Mouse (Mus musculus) neural tube, embryonic 11.5 days (tissue): ENCODE data around the gene Spata46. TPM values are rescaled to one million over a fixed set of nuclear protein-coding genes. Genes with fewer than 3 reads are reported as not detected.

Source experiments
- ATAC-seq: fragments of 200-750 bp; cut with Nextera tagmentation; 2 replicates; pipeline ENCODE4 v1.8.0; 2017; ENCODE audit warnings: moderate number of reproducible peaks, mild to moderate bottlenecking, moderate TSS enrichment, moderate library complexity; ENCODE audit not compliant: insufficient read depth, low FRiP score, low TSS enrichment
- DNase-seq: peaks from one replicate; pipeline ENCODE4 v3.0.0-alpha.2; 2015; ENCODE audit warnings: low spot score
- H3K27ac ChIP-seq: fragments of 300-500 bp; sonication (generic); 2 replicates; pipeline ENCODE4 v1.5.1; 2014; ENCODE audit warnings: low read depth, mild to moderate bottlenecking, low read length
- H3K27me3 ChIP-seq: fragments of 300-500 bp; sonication (generic); 2 replicates; pipeline ENCODE4 v1.6.1; 2014; ENCODE audit warnings: mild to moderate bottlenecking, low read length, mixed read lengths; ENCODE audit not compliant: control insufficient read depth, insufficient read depth
- H3K36me3 ChIP-seq: fragments of 300-500 bp; sonication (generic); 2 replicates; pipeline ENCODE4 v1.6.1; 2014; ENCODE audit warnings: mild to moderate bottlenecking, low read length, moderate library complexity, mixed read lengths; ENCODE audit not compliant: control insufficient read depth, insufficient read depth
- H3K4me1 ChIP-seq: fragments of 300-500 bp; sonication (generic); 2 replicates; pipeline ENCODE4 v1.6.1; 2014; ENCODE audit warnings: low read length, mixed read lengths; ENCODE audit not compliant: control insufficient read depth, insufficient read depth
- H3K4me2 ChIP-seq: fragments of 300-500 bp; sonication (generic); 2 replicates; pipeline ENCODE4 v1.6.1; 2014; ENCODE audit warnings: low read depth, mild to moderate bottlenecking, moderate library complexity
- H3K4me3 ChIP-seq: fragments of 300-500 bp; sonication (generic); 2 replicates; pipeline ENCODE4 v1.5.1; 2014; ENCODE audit warnings: low read depth, low read length
- H3K9ac ChIP-seq: fragments of 300-500 bp; sonication (generic); 2 replicates; pipeline ENCODE4 v1.6.1; 2014; ENCODE audit warnings: mild to moderate bottlenecking, low read length
- H3K9me3 ChIP-seq: fragments of 300-500 bp; sonication (generic); 2 replicates; pipeline ENCODE4 v1.6.1; 2016; ENCODE audit warnings: low read length; ENCODE audit not compliant: control insufficient read depth
- WGBS: fragments of 180-500 bp; shearing (Covaris S2); extraction: QIAGEN DNeasy Blood & Tissue Kit; methylation state at CpG from one replicate; pipeline ENCODE4 v1.1.7; 2014; 5-methylcytosine and 5-hydroxymethylcytosine counted together
- polyA plus RNA-seq: library from polyadenylated mRNA; unstranded; fragments of >200 nt; fragmentation: Nextera tagmentation; extraction: Ambion mirVana; gene quantifications from 2 replicates; pipeline ENCODE4 v1.2.1, GENCODE M21; 2014

The Spata46 gene
- polyA plus RNA-seq, 1 experiment from 2014 or later, result 1.2 TPM

GRCm38 (mm10) chr1:170294786-170295570 lies 13.6 kb upstream of the Spata46 start:
- DNase-seq (no peak), ATAC-seq (no peak)
- Histone ChIP-seq H3K27me3 (no peaks in the 10 kb centered on the region), H3K9ac (no peak overlapping the region), H3K36me3 (no peaks in the 10 kb centered on the region), H3K4me1 (no peaks in the 10 kb centered on the region), H3K4me2 (no peak overlapping the region), H3K9me3 (no peaks in the 10 kb centered on the region), H3K27ac (no peak overlapping the region), H3K4me3 (no peak overlapping the region)
- 77% methylated on average over 15 of the region's 15 CpGs for WGBS

DNA sequence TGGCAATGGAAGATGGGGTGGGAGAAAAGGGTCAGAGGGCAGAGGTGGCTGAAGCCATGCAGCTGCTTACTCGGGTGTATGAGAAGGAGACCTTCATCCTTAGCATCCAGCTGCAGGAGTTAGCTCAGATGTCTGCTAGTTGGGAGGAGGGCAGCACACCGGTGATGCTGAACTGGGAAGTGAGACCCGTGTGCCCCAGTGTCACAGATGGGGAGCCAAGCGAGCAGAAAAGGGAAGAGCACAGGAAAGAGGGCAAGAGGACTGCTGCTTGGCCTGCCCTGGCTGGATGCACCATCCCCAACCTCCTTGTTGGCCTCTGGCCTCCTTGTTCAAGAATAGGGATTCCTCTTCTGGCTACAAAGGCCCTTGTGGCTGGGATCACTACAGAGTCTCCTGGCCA lies 9.1 kb upstream of the Spata46 start:
- H3K27me3 ChIP-seq, result no peaks in the 10 kb centered on the region
- H3K27ac ChIP-seq, result no peak overlapping the region
- no peak for ATAC-seq
- WGBS, result 89% methylated on average over 4 of the region's 4 CpGs
- no peaks in the 10 kb centered on the region for H3K4me1 ChIP-seq
- DNase-seq, result no peak
- H3K4me3 ChIP-seq, result no peak overlapping the region
- H3K9me3 ChIP-seq, result no peaks in the 10 kb centered on the region
- H3K36me3 ChIP-seq, result no peaks in the 10 kb centered on the region; the same call in 1 of the 2 replicates
- H3K9ac ChIP-seq, result no peak overlapping the region
- H3K4me2 ChIP-seq, result no peak overlapping the region

GRCm38 (mm10) chr1:170301686-170302085 lies 6.9 kb upstream of the Spata46 start:
- Histone ChIP-seq H3K27ac (no peak overlapping the region), H3K9ac (no peak overlapping the region), H3K36me3 (no peaks in the 10 kb centered on the region; the same call in 1 of the 2 replicates), H3K4me3 (no peak overlapping the region), H3K4me1 (no peaks in the 10 kb centered on the region), H3K4me2 (no peak overlapping the region), H3K27me3 (no peaks in the 10 kb centered on the region), H3K9me3 (no peaks in the 10 kb centered on the region)
- DNase-seq (no peak), ATAC-seq (no peak)
- WGBS, result 96% methylated on average over 9 of the region's 9 CpGs

DNA sequence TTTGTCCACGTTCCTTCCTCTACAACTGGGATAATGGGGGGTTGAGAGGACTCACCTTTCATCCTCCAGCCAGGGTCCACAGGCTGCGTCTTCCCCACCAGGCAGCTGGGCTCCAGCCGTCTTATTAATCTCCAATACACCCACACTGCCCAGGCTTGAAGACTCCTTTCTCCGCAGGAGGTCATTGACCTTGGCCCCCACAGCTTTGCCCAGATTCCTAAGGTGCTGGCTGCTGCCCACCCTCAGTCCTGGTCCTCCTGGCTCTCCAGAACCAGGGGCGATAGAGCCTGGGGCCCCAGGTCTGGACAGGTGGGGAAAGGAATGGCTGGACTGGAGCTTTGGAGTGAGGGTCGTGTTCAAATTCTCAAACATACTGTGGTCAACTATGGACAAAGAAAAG lies 6.1 kb upstream of the Spata46 start:
- Histone ChIP-seq H3K27ac (no peak overlapping the region), H3K9me3 (no peaks in the 10 kb centered on the region), H3K9ac (no peak overlapping the region), H3K36me3 (no peaks in the 10 kb centered on the region; the same call in 1 of the 2 replicates), H3K4me1 (no peaks in the 10 kb centered on the region), H3K4me3 (no peak overlapping the region), H3K27me3 (no peaks in the 10 kb centered on the region), H3K4me2 (no peak overlapping the region)
- DNase-seq (no peak), ATAC-seq (no peak)
- WGBS, result 76% methylated on average over 6 of the region's 6 CpGs

DNA sequence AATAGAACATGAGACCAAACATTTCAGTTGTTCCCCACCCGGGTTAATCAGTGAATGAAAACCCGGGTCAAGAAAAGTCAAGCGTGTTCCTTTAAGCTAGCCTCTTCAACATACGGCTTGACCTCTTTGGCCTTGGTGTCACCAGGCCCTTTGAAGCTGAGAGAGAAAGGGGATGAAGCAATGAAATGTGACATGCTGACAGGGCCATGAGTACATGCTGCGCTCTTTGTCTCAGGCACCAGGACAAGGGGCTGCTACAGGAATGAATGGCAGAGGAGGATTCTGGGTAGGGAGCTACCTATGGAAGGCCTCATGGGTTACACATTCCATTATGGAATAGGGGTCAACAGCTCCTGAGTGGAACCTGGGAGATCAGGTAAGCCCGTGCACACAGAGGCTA lies 5.5 kb upstream of the Spata46 start:
- no peaks in the 10 kb centered on the region for H3K9me3 ChIP-seq
- no peak overlapping the region for H3K4me2 ChIP-seq
- H3K4me1 ChIP-seq, result no peaks in the 10 kb centered on the region
- no peak overlapping the region for H3K27ac ChIP-seq
- ATAC-seq (no peak), DNase-seq (no peak)
- H3K4me3 ChIP-seq, result no peak overlapping the region
- 55% methylated on average over 6 of the region's 6 CpGs for WGBS
- H3K27me3 ChIP-seq, result no peaks in the 10 kb centered on the region
- H3K36me3 ChIP-seq, result no peaks in the 10 kb centered on the region; the same call in 1 of the 2 replicates
- H3K9ac ChIP-seq, result no peak overlapping the region

DNA sequence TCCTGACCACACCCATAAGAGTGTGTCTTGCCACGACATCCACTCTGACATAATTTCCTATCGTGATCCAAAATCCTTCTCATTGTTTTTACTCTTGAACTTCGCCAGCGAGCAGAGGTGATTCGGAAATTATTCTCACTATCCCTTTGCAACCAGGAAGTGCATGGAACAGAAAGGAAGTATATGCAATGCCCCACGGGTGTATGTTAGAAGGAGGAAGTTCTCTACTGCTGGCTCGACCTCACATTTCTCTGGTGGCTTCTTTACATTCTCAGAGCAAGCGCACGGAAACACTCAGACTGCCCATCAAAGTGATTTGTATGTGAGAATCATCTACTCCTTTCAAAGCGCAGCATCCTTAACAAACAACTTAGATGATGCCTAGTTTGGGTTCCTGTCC lies 3.6 kb upstream of the Spata46 start:
- H3K4me2 ChIP-seq, result no peak overlapping the region
- no peaks in the 10 kb centered on the region for H3K27me3 ChIP-seq
- H3K4me1 ChIP-seq, result no peaks in the 10 kb centered on the region
- no peak for ATAC-seq
- no peaks in the 10 kb centered on the region; the same call in 1 of the 2 replicates for H3K36me3 ChIP-seq
- no peak overlapping the region for H3K4me3 ChIP-seq
- H3K27ac ChIP-seq, result no peak overlapping the region
- no peak for DNase-seq
- WGBS, result 89% methylated on average over 10 of the region's 10 CpGs
- H3K9ac ChIP-seq, result no peak overlapping the region
- H3K9me3 ChIP-seq, result no peaks in the 10 kb centered on the region

GRCm38 (mm10) chr1:170306232-170306631 lies 2.4 kb upstream of the Spata46 start, which contains the start of gene Gm7694:
Gene Gm7694, minus strand, starts transcription at chr1:170306332.
- ATAC-seq, result no peak
- Histone ChIP-seq H3K9ac (no peak within 1 kb of the TSS), H3K4me2 (no peak within 1 kb of the TSS), H3K4me3 (no peak within 1 kb of the TSS), H3K27ac (no peak within 1 kb of the TSS), H3K36me3 (no peaks in the 10 kb centered on the region), H3K27me3 (no peaks in the 10 kb centered on the region), H3K4me1 (no peaks in the 10 kb centered on the region), H3K9me3 (no peaks in the 10 kb centered on the region)
- 90% methylated on average over 4 of the region's 4 CpGs for WGBS
- DNase-seq, result no peak

- Histone ChIP-seq H3K4me1 (no peaks in the 10 kb centered on the region), H3K36me3 (no peaks in the 10 kb centered on the region), H3K4me2 (no peak overlapping the region), H3K9me3 (no peaks in the 10 kb centered on the region), H3K27me3 (no peaks in the 10 kb centered on the region), H3K27ac (no peak overlapping the region), H3K4me3 (no peak overlapping the region), H3K9ac (no peak overlapping the region)
- DNase-seq, result no peak
- ATAC-seq, result no peak
- 79% methylated on average over 6 of the region's 6 CpGs for whole genome bisulfite sequencing
Measured at GRCm38 (mm10) chr1:170311431-170311830, 2.8 kb downstream of the Spata46 start.

DNA sequence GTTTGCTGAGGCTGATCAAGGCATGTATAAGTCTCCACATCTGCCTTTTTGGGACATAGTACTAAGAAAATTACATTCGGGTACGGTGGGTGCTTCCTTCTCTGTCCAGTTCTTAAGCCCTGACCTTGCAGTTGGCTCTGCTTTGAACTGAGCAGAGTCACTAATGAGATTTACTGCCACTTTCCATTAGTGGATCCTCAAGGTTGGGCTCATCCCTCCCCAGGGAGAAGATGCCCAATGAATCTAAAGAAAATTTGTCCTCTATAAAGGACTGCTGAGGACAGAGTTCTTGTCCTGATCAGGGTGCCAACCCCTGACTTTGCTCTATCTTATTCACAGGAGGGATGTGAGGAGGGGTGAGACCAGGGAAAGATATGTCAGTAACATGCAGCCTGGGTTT lies 13.4 kb downstream of the Spata46 start:
- Histone ChIP-seq H3K9ac (no peak overlapping the region), H3K4me1 (no peaks in the 10 kb centered on the region), H3K4me3 (no peak overlapping the region), H3K27me3 (no peaks in the 10 kb centered on the region), H3K4me2 (no peak overlapping the region), H3K9me3 (no peaks in the 10 kb centered on the region), H3K27ac (no peak overlapping the region), H3K36me3 (no peaks in the 10 kb centered on the region)
- ATAC-seq, result no peak
- WGBS, result 88% methylated on average over 2 of the region's 2 CpGs
- no peak for DNase-seq
